Mouse (Mus musculus) heart, adult 8-10 months (tissue): Measurements from ENCODE around the gene Gm10409. TPM values are rescaled to one million over a fixed set of nuclear protein-coding genes. Genes with fewer than 3 reads are reported as not detected.
"Not testable (repeated sequence)": the region's sequence is repeated elsewhere in the genome, so short reads cannot be mapped to it uniquely, and the experiment has no call there.

Source experiments
- DNase-seq: peaks from one replicate; pipeline ENCODE4 v3.0.0; 2022; ENCODE audit warnings: low spot score
- total RNA-seq, 4 experiments: library from RNA; stranded (reverse); gene quantifications; 2 replicates each; pipeline ENCODE4 v1.2.4; 2022

Gm10409 gene
- under 1 TPM in 1 of 4 experiments, not detected in 3; 0.50 TPM for total RNA-seq

GRCm38 (mm10) chr14:3412314-3412713 is at the start of gene Gm10409:
TSS of gene Gm10409 (plus strand) at chr14:3412614.
- not testable (repeated sequence) for DNase-seq

DNA sequence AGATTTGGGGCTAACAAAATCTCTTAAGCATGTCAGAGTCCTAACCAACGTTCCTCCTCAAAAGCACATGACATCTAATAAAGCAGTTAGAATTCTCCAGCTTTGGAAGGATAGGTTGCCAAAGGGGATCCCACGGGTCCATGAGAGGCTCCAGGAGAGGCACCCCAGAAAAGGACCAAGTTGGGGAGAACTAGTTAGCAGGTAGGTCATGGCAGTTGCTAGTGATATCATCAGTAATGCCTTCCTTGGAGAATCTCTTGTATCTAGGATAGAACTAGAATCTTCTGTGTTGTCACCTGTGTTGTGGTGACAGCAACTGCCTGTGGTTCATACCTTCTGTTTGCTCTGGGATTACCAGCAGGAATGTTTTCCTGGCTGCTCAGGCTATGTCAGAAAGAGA is 17.6 kb upstream of the Gm10409 start, which contains the start of gene Gm10413:
TSS of gene Gm10413 (plus strand) at position 301 of the 400 bp plus-strand sequence.
- DNase-seq = not testable (repeated sequence)

- not testable (repeated sequence) for DNase-seq
Measured at GRCm38 (mm10) chr14:3427803-3428202, 15.4 kb downstream of the Gm10409 start, which contains the start of gene Gm3005. TSS of gene Gm3005 (plus strand) at chr14:3428103.

- DNase-seq = not testable (repeated sequence)
Measured at GRCm38 (mm10) chr14:3449079-3449478, 36.7 kb downstream of the Gm10409 start, which contains the start of gene Gm10408. TSS of gene Gm10408 (plus strand) at chr14:3449379.

Other genes with a start within 250 kb of the Gm10409 start
- gene Gm5795, start 224.4 kb upstream of the Gm10409 start, total RNA-seq = not detected
- gene D830030K20Rik, start 204.1 kb upstream of the Gm10409 start, total RNA-seq = under 1 TPM; 0.41 to 0.91 (median 0.57) TPM
- not detected for gene Gm2956, start 80.0 kb upstream of the Gm10409 start, total RNA-seq
- gene Gm10413, start 17.5 kb upstream of the Gm10409 start, total RNA-seq = not detected
- gene Gm3005, start 15.5 kb downstream of the Gm10409 start, total RNA-seq = not detected
- gene Gm10408, start 36.8 kb downstream of the Gm10409 start, total RNA-seq = not detected
- not detected for gene Gm3012, start 221.9 kb downstream of the Gm10409 start, total RNA-seq
- under 1 TPM in 1 of 4 experiments, not detected in 3; 0.50 TPM for gene Gm3020, start 239.4 kb downstream of the Gm10409 start, total RNA-seq